Mouse (Mus musculus) Patski (cell line): ENCODE data around the gene 5730522E02Rik. TPM values are rescaled to one million over a fixed set of nuclear protein-coding genes. Genes with fewer than 3 reads are reported as not detected.

Source experiments
- ATAC-seq: fragments of 100-300 bp; one replicate; pipeline ENCODE4 v1.8.0; 2021
- CTCF ChIA-PET: fragments of 350-600 bp; sonication (Branson Sonifier 250); formaldehyde crosslinking; loops from one replicate; lab custom pipeline; 2022; ENCODE audit warnings: inconsistent platforms; lab: Charles Lee
- POLR2A ChIA-PET: fragments of 350-600 bp; sonication (Branson Sonifier 250); formaldehyde crosslinking; loops from one replicate; lab custom pipeline; 2022; ENCODE audit warnings: antibody characterized with exemption, inconsistent platforms; lab: Charles Lee
- DNase-seq: peaks from one replicate; pipeline ENCODE4 v3.0.0-alpha.2; 2011; ENCODE audit warnings: low read depth, low spot score
- H3K27me3 ChIP-seq: fragments of 371-371 bp; one replicate; pipeline ENCODE4 v1.5.1; 2021
- CTCF ChIP-seq: fragments of 100-300 bp; IDR thresholded peaks from one replicate; pipeline ENCODE4 v1.5.1; 2021
- in situ Hi-C: fragments of 300-500 bp; cut with MboI; formaldehyde crosslinking; loops from 3 replicates; pipeline ENCODE4 v1.11.1; 2018; ENCODE audit warnings: low pct_unique_long_range_greater_than_20kb, mixed read lengths
- polyA plus RNA-seq: library from polyadenylated mRNA; unstranded; gene quantifications from one replicate; pipeline ENCODE4 v1.2.3, GENCODE M21; 2021

Gene 5730522E02Rik
- polyA plus RNA-seq, 1 experiment from 2014 or later = not detected

GRCm38 (mm10) chr11:26128385-26128784, 82.2 kb downstream of the 5730522E02Rik start:
- no peak for ATAC-seq
- H3K27me3 ChIP-seq = peaks cover 12% of the 10 kb centered on the region
- no peak for TF ChIP-seq CTCF
- DNase-seq = no peak
- in situ Hi-C loops = no loop called here
- CTCF ChIA-PET = no interaction called here
- POLR2A ChIA-PET = no interaction called here

- H3K27me3 ChIP-seq = peaks cover 24% of the 10 kb centered on the region
- no peak for DNase-seq
- CTCF ChIA-PET = no interaction called here
- in situ Hi-C loops = no loop called here
- POLR2A ChIA-PET = no interaction called here
- no peak for ATAC-seq
- no peak for TF ChIP-seq CTCF
These were observed 84.6 kb downstream of the 5730522E02Rik start for GRCm38 (mm10) chr11:26125923-26126322.

GRCm38 (mm10) chr11:26120781-26121557, 89.6 kb downstream of the 5730522E02Rik start:
- CTCF ChIA-PET = no interaction called here
- ATAC-seq (no peak), DNase-seq (no peak)
- in situ Hi-C loops = no loop called here
- no peak for TF ChIP-seq CTCF
- POLR2A ChIA-PET = no interaction called here
- peaks cover 24% of the 10 kb centered on the region for H3K27me3 ChIP-seq

DNA sequence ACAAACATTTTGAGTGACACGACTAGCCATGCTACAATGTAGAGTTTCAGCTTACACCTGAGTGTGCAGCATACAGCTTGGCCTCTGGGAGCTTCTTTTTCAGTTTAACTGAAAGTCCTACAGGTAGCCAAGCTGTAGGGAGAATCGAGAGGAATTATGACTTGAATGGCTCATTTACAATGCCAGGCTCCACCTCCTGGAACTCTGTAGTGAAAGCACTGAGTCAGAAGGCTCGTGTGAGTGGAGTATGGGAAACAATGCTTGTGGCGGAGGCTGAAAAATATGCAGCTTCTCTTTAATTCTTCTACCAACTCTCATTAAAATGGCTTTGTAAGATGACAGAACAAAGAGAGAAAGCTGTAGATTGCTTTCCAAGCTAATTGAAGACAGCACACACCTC, 92.9 kb downstream of the 5730522E02Rik start:
- DNase-seq (no peak), ATAC-seq (no peak)
- CTCF ChIA-PET = no interaction called here
- POLR2A ChIA-PET = interaction anchor here (0.6 kb wide), 1 partner anchor 944 kb away, joined by 5 read pairs; no protein-coding TSS in a partner anchor
- in situ Hi-C loops = no loop called here
- no peak for TF ChIP-seq CTCF
- peaks cover 11% of the 10 kb centered on the region for H3K27me3 ChIP-seq

- in situ Hi-C loops = no loop called here
- no peak for TF ChIP-seq CTCF
- ATAC-seq (no peak), DNase-seq (no peak)
- H3K27me3 ChIP-seq = peaks cover 5% of the 10 kb centered on the region
- CTCF ChIA-PET = no interaction called here
- POLR2A ChIA-PET = no interaction called here
These were observed 98.4 kb downstream of the 5730522E02Rik start for GRCm38 (mm10) chr11:26112206-26112605.

DNA sequence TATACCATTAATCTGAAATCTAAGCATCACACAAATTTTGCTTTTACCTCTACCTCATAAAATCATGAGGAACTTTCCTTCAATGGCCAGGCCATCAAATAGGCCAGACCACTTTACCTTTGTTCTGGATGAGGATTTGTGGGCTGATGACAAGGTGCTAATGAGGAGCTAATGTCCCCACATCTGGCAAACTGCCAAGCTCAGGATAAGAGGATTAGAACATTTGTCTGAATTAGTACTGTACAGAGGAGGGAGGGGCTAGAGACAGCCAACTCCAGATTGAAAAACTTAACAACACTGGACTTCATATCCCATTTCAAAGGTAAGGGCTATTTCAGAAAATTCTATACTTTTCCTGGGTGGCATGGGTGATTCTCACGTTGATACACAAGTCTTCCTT, 101.9 kb downstream of the 5730522E02Rik start:
- DNase-seq (no peak), ATAC-seq (no peak)
- no peak for TF ChIP-seq CTCF
- H3K27me3 ChIP-seq = peaks cover 24% of the 10 kb centered on the region
- ChIA-PET POLR2A (no interaction called here), CTCF (interaction anchor here (2.2 kb wide), 1 partner anchor 19 kb away, joined by 5 read pairs; no protein-coding TSS in a partner anchor)
- in situ Hi-C loops = no loop called here

DNA sequence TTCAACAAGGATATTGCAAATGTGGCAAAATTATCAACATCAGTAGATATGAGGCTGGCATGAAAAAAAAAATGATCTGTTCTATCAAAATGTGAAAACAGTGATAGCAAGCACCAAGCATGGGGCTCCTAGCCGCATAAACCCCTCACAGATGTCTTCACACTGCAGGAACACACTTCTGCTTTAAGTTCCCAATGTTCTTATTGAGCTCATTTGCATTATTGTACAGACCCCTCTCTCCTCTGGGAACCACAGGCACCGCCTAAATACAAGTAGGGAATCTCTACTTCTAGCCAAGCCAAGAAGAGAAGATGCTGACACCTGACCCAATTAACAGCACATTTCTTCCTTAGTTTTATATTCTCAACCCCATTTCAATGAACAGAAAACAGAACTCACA, 105.9 kb downstream of the 5730522E02Rik start:
- in situ Hi-C loops = no loop called here
- TF ChIP-seq CTCF = no peak
- ATAC-seq (no peak), DNase-seq (no peak)
- CTCF ChIA-PET = no interaction called here
- peaks cover 38% of the 10 kb centered on the region for H3K27me3 ChIP-seq
- POLR2A ChIA-PET = no interaction called here

- CTCF ChIA-PET = no interaction called here
- no peak for DNase-seq
- in situ Hi-C loops = no loop called here
- POLR2A ChIA-PET = no interaction called here
- ATAC-seq = no peak
- H3K27me3 ChIP-seq = peaks cover 38% of the 10 kb centered on the region
- no peak for TF ChIP-seq CTCF
These were observed 106.9 kb downstream of the 5730522E02Rik start for GRCm38 (mm10) chr11:26103698-26104097.

DNA sequence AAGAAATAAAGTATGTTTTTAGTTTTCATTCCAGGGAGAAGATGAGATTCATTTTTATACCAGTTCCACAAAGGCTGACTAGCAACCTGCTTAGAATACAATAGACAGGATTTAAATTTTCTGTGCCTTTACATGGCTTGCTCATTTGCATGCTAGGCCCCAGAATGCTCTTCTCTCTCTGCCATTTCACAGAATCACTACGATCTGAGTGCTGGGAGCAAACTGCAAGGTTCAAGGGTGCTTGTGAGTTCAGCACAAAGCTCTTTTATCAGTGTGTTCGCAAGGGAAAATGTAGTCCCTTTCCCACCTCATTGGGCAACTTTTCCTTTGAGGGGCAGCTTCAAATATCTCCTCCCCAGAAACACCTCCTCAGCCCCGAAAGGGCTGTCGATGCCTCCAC, 107.7 kb downstream of the 5730522E02Rik start:
- POLR2A ChIA-PET = no interaction called here
- no peak for TF ChIP-seq CTCF
- DNase-seq = no peak
- peaks cover 34% of the 10 kb centered on the region for H3K27me3 ChIP-seq
- CTCF ChIA-PET = no interaction called here
- no peak for ATAC-seq
- in situ Hi-C loops = no loop called here

DNA sequence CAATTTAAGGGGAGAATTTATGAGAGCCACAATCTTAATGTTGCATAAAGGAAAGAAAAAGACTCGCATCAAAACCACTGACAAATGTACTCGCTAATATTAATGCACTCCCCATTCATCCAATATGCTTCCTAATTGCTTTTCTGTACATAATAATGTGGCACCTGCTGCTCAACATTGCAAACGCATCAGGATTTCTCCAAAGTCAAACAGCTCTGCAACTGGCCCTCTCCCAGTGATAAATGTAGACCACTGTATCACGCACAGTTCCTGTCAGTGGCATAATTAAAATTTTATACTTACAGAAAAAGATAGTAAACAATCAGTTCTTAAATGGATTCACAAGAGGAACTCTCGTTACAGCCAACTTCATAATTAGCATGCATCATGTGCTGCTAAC, 110.5 kb downstream of the 5730522E02Rik start:
- TF ChIP-seq CTCF = no peak
- no peak for DNase-seq
- POLR2A ChIA-PET = no interaction called here
- no peak for ATAC-seq
- CTCF ChIA-PET = no interaction called here
- peaks cover 28% of the 10 kb centered on the region for H3K27me3 ChIP-seq
- in situ Hi-C loops = no loop called here

GRCm38 (mm10) chr11:26098933-26099332, 111.6 kb downstream of the 5730522E02Rik start:
- no peak for TF ChIP-seq CTCF
- peaks cover 16% of the 10 kb centered on the region for H3K27me3 ChIP-seq
- ChIA-PET POLR2A (no interaction called here), CTCF (no interaction called here)
- ATAC-seq (no peak), DNase-seq (no peak)
- in situ Hi-C loops = no loop called here
